Mouse (Mus musculus) right cerebral cortex, postnatal 4 days (tissue): ENCODE measurements around the gene Crhr1.

Source experiments
- DNase-seq: peaks from one replicate; pipeline ENCODE4 v3.0.0-alpha.2; 2022

Gene Crhr1

GRCm38 (mm10) chr11:104132580-104133441 is at the start of gene Crhr1:
TSS of gene Crhr1 (plus strand) at chr11:104132855.
- peak; percentile 71 for DNase-seq

GRCm38 (mm10) chr11:104083248-104083647 is 49.4 kb upstream of the Crhr1 start:
- DNase-seq, result no peak

- no peak for DNase-seq
Measured at GRCm38 (mm10) chr11:104083716-104084115, 48.9 kb upstream of the Crhr1 start.

- DNase-seq, result no peak
Measured at GRCm38 (mm10) chr11:104088519-104088918, 44.1 kb upstream of the Crhr1 start.

- DNase-seq, result no peak
Measured at GRCm38 (mm10) chr11:104090769-104091168, 41.9 kb upstream of the Crhr1 start.

- DNase-seq, result no peak
Measured at GRCm38 (mm10) chr11:104095151-104095550, 37.5 kb upstream of the Crhr1 start.

GRCm38 (mm10) chr11:104096536-104096935 is 36.1 kb upstream of the Crhr1 start:
- DNase-seq, result no peak

- no peak for DNase-seq
Measured at GRCm38 (mm10) chr11:104099542-104099941, 33.1 kb upstream of the Crhr1 start.

- no peak for DNase-seq
Measured at GRCm38 (mm10) chr11:104102641-104103040, 30.0 kb upstream of the Crhr1 start.

GRCm38 (mm10) chr11:104106329-104106728 is 26.3 kb upstream of the Crhr1 start:
- DNase-seq, result peak; percentile 86

- DNase-seq, result no peak
Measured at GRCm38 (mm10) chr11:104106969-104107368, 25.7 kb upstream of the Crhr1 start.

GRCm38 (mm10) chr11:104110366-104110765 is 22.3 kb upstream of the Crhr1 start:
- DNase-seq, result no peak

- DNase-seq, result no peak
Measured at GRCm38 (mm10) chr11:104111851-104112250, 20.8 kb upstream of the Crhr1 start.

- no peak for DNase-seq
Measured at GRCm38 (mm10) chr11:104113699-104114098, 19.0 kb upstream of the Crhr1 start.

- DNase-seq, result peak; percentile 66
Measured at GRCm38 (mm10) chr11:104114690-104115089, 18.0 kb upstream of the Crhr1 start.

GRCm38 (mm10) chr11:104118356-104118755 is 14.3 kb upstream of the Crhr1 start:
- no peak for DNase-seq

GRCm38 (mm10) chr11:104122966-104123365 is 9.7 kb upstream of the Crhr1 start:
- DNase-seq, result no peak

- DNase-seq, result no peak
Measured at GRCm38 (mm10) chr11:104123479-104123878, 9.2 kb upstream of the Crhr1 start.

- peak; percentile 40 for DNase-seq
Measured at GRCm38 (mm10) chr11:104124582-104124981, 8.1 kb upstream of the Crhr1 start.

- no peak for DNase-seq
Measured at GRCm38 (mm10) chr11:104129466-104129865, 3.2 kb upstream of the Crhr1 start.

- no peak for DNase-seq
Measured at GRCm38 (mm10) chr11:104130721-104131647, 1.7 kb upstream of the Crhr1 start.

- peak; percentile 62 for DNase-seq
Measured at GRCm38 (mm10) chr11:104131756-104132155, 899 bp upstream of the Crhr1 start.

- DNase-seq, result peak; percentile 26
Measured at GRCm38 (mm10) chr11:104133442-104133983, 858 bp downstream of the Crhr1 start.
